Mouse (Mus musculus): Measurements from ENCODE around the gene Fgf8. TPM values are rescaled to one million over a fixed set of nuclear protein-coding genes. Genes with fewer than 3 reads are reported as not detected.

Gene Fgf8
- total RNA-seq (2021), result 1 to 10 TPM in 1 of 2 experiments, not detected in 1; 1.1 TPM
- long read RNA-seq, experiment 1, partial matches to known transcripts, result 0 of 1 reads
- long read RNA-seq, experiment 1, other reads (novel, unspliced or antisense), result 0 of 1 reads
- long read RNA-seq, experiment 2, partial matches to known transcripts, result 0 of 4 reads
- long read RNA-seq, experiment 2, other reads (novel, unspliced or antisense), result 2 of 4 reads

GRCm38 (mm10) chr19:45742218-45742983, at the start of gene Fgf8:
Gene Fgf8, minus strand, starts transcription at chr19:45742915.
- DNase-seq (ENCODE audit: low spot score in 2 of 2), result no peak

DNA sequence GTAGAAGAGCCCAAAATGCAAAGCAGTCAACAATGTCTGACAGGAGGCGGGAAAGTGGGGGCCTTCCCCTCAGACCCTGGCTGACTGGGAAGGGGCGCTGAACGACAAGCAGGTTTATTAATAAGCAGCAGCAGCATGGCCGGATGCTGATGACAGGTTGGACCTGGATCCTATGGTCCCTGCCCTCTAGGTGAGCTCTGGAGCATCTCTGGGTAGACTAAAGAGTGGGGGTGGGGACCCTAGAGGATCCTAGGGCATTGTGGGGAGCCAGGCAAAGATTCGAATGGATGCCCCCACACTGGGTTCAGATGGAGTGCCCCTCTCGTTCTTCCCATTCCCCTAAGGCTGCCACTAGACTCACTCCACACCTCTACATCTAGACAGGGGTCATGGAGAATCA, 49.7 kb upstream of the Fgf8 start:
- DNase-seq (ENCODE audit: low spot score in 2 of 2), result no peak

DNA sequence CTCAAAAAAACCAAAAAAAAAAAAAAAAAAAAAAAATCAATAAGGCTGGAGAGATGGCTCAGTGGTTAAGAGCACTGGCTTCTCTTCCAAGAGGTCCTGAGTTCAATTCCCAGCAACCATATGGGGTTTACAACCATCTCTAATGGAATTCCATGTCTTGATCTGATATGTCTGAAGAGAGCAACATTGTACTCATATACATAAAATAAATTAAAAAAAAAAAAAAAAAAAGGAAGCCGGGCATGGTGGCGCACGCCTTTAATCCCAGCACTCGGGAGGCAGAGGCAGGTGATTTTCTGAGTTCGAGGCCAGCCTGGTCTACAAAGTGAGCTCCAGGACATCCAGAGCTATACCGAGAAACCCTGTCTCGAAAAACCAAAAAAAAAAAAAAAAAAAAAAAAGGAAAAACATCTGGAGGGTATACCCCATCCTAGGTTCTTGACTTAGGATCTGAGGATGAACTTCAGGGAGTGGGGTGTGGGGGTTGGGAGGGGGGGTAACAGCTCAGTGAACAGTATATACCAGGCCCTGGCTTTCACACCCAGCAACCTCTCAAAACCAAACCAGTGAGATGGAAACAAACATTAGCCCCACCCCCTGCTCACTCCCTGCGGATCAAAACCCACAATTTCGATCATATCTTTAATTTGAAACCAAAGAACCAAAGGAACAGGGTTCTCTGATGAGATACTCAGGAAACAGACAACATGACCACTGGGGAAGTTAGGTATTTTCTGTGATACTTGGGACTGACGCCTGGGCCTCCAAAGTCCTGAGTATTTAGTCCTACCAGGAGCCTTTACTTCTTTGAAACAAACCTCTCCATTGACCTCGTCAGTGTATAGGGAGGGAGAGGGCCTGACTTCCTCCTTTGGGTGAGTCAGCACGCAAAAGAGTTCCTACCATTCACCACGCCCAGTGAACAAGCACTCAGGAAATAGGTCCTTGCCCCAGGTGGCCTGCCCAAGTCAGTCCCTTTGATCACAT, 47.5 kb upstream of the Fgf8 start:
- no peak for DNase-seq (ENCODE audit: low spot score in 2 of 2)

DNA sequence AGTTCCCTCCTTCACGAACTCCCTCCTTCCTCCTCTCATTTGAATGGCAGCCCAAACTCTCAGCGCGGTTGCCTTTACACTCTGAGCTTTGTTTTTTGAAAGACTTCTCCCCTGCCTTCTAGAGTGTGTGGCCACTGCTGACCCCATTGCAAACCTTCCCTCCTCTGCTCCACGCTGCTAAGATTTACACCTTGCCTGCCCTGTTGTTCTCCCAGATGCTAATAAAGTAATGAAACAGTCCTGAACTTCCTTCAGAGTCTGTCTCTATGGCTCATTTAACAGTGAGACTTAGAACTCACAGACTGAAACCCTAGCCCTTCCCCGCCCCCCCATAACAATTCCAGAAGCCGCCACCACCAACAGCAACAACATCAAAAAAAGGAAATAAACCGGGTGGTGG, 46.6 kb upstream of the Fgf8 start:
- no peak for DNase-seq (ENCODE audit: low spot score in 2 of 2)

GRCm38 (mm10) chr19:45788337-45788736, 45.6 kb upstream of the Fgf8 start:
- no peak for DNase-seq (ENCODE audit: low spot score in 2 of 2)

- DNase-seq (ENCODE audit: low spot score in 2 of 2), result no peak
These were observed 44.7 kb upstream of the Fgf8 start for GRCm38 (mm10) chr19:45787450-45787849.

DNA sequence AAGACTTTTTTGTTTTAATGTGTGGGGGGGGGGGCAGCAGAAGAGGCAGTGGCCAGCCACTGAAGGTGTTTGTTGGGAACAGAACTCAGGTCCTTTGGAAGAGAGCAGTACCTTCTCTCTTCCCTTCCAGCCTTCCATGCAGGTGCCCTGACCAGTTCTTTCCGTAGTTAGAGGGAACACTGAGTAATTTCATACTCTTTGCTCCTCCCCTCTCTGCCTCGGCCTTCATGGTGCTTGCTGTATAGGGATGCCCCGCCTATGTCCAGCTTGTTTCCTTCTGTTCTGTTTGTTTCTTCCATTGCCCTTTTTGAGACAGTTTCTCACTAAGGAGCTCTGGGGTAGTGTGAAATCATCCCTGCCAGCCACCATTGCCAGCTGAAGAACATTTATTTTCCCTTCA, 42.8 kb upstream of the Fgf8 start:
- no peak for DNase-seq (ENCODE audit: low spot score in 2 of 2)

DNA sequence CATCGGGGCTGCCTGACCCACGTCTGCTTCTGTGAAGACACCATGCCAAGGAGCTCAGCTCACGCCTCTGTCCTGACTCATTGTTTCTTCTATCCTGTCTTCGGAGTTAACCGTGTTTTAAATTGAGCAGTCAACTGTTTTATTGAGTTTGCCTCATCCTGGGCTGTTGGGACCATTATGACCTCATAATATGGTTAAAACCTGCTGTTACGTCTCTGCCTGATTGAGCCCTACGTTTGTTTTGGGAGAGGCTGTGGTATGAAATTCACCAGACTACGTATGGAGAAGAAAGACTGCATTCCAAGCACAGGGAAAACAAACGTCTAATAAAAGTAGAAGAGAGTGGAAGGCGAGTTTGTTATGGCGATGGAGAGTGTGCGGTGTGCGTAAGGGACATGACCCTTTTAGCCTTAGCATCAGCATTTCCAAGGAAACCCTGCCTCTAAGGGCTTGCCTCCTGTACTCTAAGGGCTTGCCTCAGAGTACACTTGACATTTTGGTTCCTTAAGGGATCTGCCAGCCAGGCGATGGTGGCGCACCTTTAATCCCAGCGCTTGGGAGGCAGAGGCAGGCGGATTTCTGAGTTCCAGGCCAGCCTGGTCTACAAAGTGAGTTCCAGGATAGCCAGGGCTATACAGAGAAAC, 41.3 kb upstream of the Fgf8 start:
- DNase-seq (ENCODE audit: low spot score in 2 of 2), result no peak

GRCm38 (mm10) chr19:45783181-45783932, 40.6 kb upstream of the Fgf8 start, which contains the start of gene Mgea5:
Gene Mgea5, minus strand, starts transcription at chr19:45783837.
- DNase-seq (ENCODE audit: low spot score in 2 of 2), result peak; percentile 86 to 96

- peak; percentile 30 to 60 for DNase-seq (ENCODE audit: low spot score in 2 of 2)
These were observed 39.7 kb upstream of the Fgf8 start for GRCm38 (mm10) chr19:45782315-45783001.

DNA sequence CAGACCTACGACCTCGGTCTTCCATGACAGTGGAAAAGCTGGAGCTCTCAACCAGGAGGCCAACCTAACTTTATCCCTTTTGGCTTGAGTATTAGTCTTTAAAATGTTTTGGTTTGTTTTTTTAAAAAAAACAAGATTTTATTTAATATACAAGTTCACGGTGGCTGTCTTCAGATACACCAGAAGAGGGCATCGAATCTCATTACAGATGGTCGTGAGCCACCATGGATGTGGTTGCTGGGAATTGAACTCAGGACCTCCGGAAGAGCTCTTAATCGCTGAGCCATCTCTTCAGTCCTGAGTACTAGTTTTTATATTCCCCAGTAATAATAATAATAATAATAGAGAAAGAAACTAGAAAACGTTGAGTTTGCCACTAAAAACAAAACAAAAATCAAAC, 39.0 kb upstream of the Fgf8 start:
- no peak for DNase-seq (ENCODE audit: low spot score in 2 of 2)

- DNase-seq (ENCODE audit: low spot score in 2 of 2), result no peak
These were observed 37.7 kb upstream of the Fgf8 start for GRCm38 (mm10) chr19:45780350-45780915.

DNA sequence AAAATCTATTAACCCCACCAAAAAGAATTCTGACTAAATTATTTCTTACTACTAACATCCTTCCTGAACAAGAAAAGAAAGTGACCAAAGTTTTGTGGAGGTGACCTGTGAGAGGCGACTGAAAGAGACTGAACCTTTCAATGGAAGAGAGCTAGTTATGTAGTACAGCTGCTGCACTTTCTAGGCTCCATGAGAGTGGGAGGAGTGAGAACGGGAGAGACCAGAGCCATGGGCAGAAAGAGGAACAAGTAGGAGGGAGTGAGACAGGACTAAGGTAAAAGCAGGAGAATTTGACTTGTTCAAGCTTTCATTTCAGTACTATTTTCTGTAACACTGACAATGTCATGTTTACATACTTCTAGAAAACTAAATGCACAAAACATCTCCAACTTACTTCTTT, 32.8 kb upstream of the Fgf8 start:
- no peak for DNase-seq (ENCODE audit: low spot score in 2 of 2)

GRCm38 (mm10) chr19:45771501-45771900, 28.8 kb upstream of the Fgf8 start:
- DNase-seq (ENCODE audit: low spot score in 2 of 2), result no peak

DNA sequence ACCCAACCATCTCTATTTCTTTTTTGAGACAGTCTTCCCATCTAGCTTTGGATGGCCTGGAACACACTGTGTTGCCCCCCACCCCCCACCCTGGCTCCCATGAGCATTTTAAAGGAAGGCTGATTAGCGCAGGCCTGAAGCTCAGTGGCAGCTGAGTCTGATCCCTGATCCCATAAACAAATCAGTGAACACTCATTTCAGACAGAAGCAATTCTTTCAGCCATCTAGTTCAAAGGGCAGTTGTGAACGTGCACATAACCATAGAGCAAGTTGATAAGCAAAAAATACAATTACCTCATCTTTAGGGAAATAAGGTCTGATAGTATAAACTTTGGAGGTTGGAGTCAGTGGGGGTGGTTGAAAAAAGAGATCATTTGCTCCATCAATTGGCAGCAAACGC, 18.1 kb upstream of the Fgf8 start:
- DNase-seq (ENCODE audit: low spot score in 2 of 2), result no peak

- no peak for DNase-seq (ENCODE audit: low spot score in 2 of 2)
These were observed 16.0 kb upstream of the Fgf8 start for GRCm38 (mm10) chr19:45758671-45759070.

DNA sequence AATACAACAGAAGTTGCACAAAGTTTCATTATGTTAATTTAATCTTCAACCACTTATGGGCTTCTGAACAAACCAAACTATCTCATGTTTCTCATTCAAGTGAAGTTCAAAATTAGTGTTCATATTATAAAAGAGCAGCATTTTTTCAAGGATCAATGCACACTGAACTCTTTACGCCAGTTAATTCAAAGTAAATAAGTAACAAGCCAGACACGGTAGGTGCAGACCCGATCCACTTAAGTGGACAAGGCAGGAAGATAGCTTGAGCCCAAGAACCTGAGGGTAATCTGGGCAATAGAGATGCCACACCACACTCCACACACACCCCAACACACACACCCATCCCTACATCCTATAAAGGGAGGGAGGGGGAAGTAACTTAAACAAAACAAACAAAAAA, 10.8 kb upstream of the Fgf8 start:
- DNase-seq (ENCODE audit: low spot score in 2 of 2), result no peak

- DNase-seq (ENCODE audit: low spot score in 2 of 2), result no peak
These were observed 9.2 kb upstream of the Fgf8 start for GRCm38 (mm10) chr19:45751881-45752280.

- DNase-seq (ENCODE audit: low spot score in 2 of 2), result peak; percentile 70 to 79
These were observed 6.7 kb upstream of the Fgf8 start, which contains the start of gene Npm3 for GRCm38 (mm10) chr19:45749243-45750043. Gene Npm3, minus strand, starts transcription at chr19:45749591.

All from adrenal gland, postnatal 4 days (tissue).